Mouse (Mus musculus) right cerebral cortex, postnatal 25 days (tissue): ENCODE data around the gene Lce1h.

Experiments used
- DNase-seq: peaks from one replicate; pipeline ENCODE4 v3.0.0; 2022

Lce1h gene

GRCm38 (mm10) chr3:92764965-92765364 is at the start of gene Lce1h:
Lce1h (minus strand) TSS chr3:92765065.
- DNase-seq: no peak

DNA sequence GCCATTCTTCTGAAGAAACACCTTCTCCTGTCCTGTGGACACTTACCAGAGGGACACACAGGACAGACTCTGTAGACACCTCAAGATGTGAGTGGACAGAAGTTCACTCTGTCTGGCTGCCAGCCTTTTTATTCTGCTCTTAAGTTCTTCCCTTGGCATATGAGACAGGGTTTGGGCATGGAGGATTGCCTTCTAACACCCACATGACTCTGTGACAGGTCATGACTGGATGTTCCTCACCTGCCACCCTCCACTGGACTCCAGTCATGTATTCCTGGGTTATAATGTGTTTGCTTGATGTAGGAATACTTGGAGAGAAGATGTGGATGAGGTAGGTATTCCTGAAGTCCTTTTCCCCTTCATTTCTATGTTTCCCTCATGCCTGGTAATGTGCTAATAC is 42.9 kb upstream of the Lce1h start, which contains the start of gene Lce1k:
Gene Lce1k, minus strand, starts transcription at position 101 of the 400 bp plus-strand sequence.
- DNase-seq: no peak

- no peak for DNase-seq
Observed at GRCm38 (mm10) chr3:92790414-92790813, 25.5 kb upstream of the Lce1h start, which contains the start of gene Lce1j. Lce1j (minus strand) TSS chr3:92790514.

GRCm38 (mm10) chr3:92778799-92779198 is 13.9 kb upstream of the Lce1h start, which contains the start of gene Lce1i:
Lce1i (minus strand) TSS chr3:92778899.
- DNase-seq: no peak

DNA sequence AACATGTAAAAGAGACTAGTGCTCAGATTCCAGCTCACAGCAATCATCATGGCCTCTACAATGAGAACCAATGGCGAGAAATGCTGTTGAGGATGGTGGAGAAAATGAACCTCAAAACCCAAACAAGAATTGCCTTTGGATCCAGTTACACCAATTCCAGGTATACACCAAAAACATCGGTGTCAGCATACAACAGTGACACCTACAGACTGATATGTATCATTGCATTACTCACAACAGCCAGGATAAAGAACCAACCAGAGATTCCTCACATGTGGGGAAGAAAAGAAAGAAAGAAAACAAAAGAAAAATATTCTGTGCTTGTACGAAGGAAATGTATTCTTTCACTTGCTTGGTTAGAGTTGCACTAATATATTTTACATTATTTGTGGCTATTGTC is 6.7 kb upstream of the Lce1h start:
- no peak for DNase-seq

- no peak for DNase-seq
Observed at GRCm38 (mm10) chr3:92753197-92753596, 11.7 kb downstream of the Lce1h start.

DNA sequence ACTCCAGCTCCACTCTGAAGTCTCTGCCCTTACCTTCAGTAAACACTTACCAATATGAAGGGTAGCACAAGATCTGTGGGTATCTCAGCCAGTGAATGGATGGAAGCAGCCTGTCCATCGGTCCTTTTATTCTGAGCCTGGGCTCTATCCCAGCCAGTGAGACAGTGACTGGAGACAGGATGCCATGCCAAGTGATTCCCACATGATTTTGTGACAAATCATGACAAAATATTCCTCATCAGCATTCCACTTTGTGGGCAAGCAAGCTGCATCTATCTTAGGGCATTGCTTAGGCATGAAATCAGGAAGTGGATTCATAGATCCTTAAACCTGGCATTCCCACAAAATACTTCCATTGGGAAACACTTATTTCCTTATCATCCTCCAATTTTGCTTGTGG is 12.6 kb downstream of the Lce1h start, which contains the start of gene Lce1g:
Gene Lce1g, minus strand, starts transcription at position 101 of the 400 bp plus-strand sequence.
- DNase-seq: no peak

DNA sequence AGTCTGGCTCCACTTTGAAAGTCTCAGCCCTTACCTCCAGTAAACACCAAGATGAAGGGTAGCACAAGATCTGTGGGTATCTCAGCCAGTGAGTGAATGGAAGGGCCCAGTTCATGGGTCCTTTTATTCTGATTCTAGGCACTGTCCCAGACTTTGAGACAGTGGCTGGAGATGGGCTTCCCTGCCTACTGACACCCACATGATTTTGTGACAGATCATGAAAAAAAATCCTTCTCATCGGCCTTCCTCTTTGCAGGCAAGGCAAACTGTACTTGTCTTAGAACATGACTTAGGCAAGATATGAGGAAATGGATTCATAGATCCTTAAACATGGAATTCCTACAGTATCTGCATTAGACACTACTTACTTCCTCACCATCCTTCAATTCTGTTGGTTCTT is 25.9 kb downstream of the Lce1h start, which contains the start of gene Gm38119:
Gene Gm38119, minus strand, starts transcription at position 101 of the 400 bp plus-strand sequence.
- no peak for DNase-seq

DNA sequence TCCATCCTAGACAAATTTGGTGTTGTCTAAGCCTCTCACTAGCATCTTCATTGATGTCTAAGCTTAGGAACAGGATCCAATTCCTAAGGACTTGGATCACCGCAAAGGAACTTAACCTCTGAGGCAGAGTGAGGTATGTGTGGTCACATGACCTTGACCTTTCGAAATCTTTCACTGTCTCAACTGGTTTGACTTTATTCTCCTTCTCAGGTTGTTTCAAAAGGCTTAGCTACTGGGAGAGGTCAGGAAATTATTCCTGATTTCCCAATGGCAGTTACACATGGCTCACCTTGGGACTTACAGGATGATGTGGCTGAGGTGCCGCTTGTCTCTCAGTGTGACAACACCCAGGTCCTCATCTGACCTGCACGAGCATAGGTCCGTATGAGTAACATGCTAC is 42.2 kb downstream of the Lce1h start:
- no peak for DNase-seq

DNA sequence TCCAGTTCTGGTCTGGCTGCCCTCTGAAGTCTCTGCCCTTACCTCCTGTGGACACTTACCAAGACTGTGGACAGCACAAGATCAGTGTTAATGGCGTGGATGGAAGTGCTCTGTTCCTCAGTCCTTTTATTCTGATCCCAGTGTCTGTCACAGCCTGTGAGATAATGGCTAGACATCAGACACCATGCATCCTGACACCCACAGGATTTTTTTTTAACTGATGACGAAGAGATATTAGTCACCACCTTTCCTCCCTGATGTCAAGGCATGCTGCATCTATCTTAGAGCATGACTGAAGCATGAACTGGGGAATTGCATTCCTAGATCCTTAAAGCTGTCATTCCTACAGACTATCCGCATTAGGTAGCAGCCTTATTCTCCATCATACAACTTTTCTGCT is 44.6 kb downstream of the Lce1h start, which contains the start of gene Lce1f:
Gene Lce1f, minus strand, starts transcription at position 101 of the 400 bp plus-strand sequence.
- no peak for DNase-seq

DNA sequence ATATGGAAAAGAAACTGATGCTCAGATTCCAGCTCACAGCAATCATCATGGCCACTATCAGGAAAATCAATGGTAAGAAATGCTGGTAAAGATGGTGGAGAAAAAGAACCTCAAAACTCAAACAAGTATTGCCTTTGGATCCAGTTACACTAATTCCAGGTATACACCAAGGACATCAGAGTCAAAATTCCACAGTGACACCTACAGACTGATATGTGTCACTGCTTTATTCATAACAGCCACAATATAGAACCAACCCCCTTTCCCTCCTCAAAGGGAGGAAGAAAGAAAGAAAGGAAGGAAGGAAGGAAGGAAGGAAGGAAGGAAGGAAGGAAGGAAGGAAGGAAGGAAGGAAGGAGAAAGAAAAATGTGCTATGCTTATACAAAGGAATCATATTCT is 49.7 kb downstream of the Lce1h start:
- DNase-seq: no peak
